In the genomic region with DNA sequence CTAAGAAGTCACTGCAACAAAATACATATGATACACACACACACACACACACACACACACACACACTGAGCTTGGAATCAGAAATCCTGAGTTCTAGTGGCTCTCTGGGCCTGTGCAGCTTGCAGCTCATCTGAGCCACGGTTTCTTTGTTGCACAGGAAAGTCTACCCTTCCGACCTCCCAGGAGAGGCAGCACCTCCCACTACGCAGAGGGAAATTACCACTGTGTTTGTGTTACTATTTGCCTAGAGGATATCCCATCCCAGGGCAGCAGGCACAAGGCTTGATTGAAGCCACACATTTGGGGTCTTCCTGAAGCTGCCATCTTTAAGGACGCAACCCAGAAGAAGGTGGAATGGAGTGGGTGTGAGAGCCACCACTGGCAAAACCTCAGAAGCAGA, we compare ENCODE assay signal across 14 mouse cellular contexts. TPM values are rescaled to one million over a fixed set of nuclear protein-coding genes. Genes with fewer than 3 reads are reported as not detected.
DNase-seq lines count a peak whose midpoint lies in the region; ATAC-seq and TF ChIP-seq lines count a peak whose summit lies in the region.
"Had no signal": no experiment of that assay in that cellular context is flagged by ENCODE, and none has a peak within 500 bp of the region (broad histone marks: within the 10 kb centered on the region; RNA-seq: fewer than 3 reads in every experiment).

No protein-coding gene starts in this region.

- H3K9me3 ChIP-seq in kidney, embryonic 16.5 days (ENCODE audit: low read length): peaks cover 8% of the 10 kb centered on the region; the same call in 1 of the 2 replicates
- H3K9me3 ChIP-seq in heart, postnatal 0 days (replicated peaks; ENCODE audit: control insufficient read depth, low read length): 0 out of 2 replicates have a peak, but pooled peaks cover 5% of the 10 kb centered on the region
- no peaks in the 10 kb centered on the region for H3K9me3 ChIP-seq in forebrain, embryonic 14.5 days (replicated peaks; ENCODE audit: control insufficient read depth, low read length)
- H3K9me3 ChIP-seq: liver, embryonic 13.5 days had no signal

- TF ChIP-seq POLR2A in spleen, adult 2 months (IDR thresholded peaks at IDR 0.05; ENCODE audit: low read depth, low read length): no peak

- no peak for DNase-seq in kidney, adult 18-20 months
- DNase-seq in spleen, adult 2 months (ENCODE audit: low read depth in 1 of 2, low spot score in 2 of 2): no peak
- DNase-seq in spleen, adult 18-20 months: no peak
- no peak for DNase-seq in heart, postnatal 0 days (ENCODE audit: low spot score)
- DNase-seq in MN1 (ENCODE audit: low spot score): no peak
- no peak for DNase-seq in forebrain, embryonic 14.5 days (ENCODE audit: low spot score)
- DNase-seq: adrenal gland, postnatal 25 days; cerebellum, adult 11 months; liver, embryonic 13.5 days; right cerebral cortex, postnatal 25 days had no signal

- 33% methylated on average over 4 of the region's 4 CpGs for WGBS in kidney, embryonic 16.5 days
- WGBS in spleen, adult 2 months: 23% methylated on average over 4 of the region's 4 CpGs
- 46% methylated on average over 4 of the region's 4 CpGs for WGBS in heart, postnatal 0 days
- 61% methylated on average over 4 of the region's 4 CpGs for WGBS in forebrain, embryonic 14.5 days

- H3K27ac ChIP-seq in kidney, embryonic 16.5 days (ENCODE audit: low read length): peak overlapping the region; percentile 65; the same call in 1 of the 2 replicates
- peak overlapping the region; percentile 79 for H3K27ac ChIP-seq in spleen, adult 2 months (ENCODE audit: insufficient read depth, low read length)
- peak overlapping the region; percentile 81 for H3K27ac ChIP-seq in heart, postnatal 0 days (ENCODE audit: low read depth)
- no peak overlapping the region for H3K27ac ChIP-seq in forebrain, embryonic 14.5 days (ENCODE audit: low read depth, low read length)
- H3K27ac ChIP-seq: liver, embryonic 13.5 days had no signal

- no peak overlapping the region for H3K4me2 ChIP-seq in kidney, embryonic 16.5 days (replicated peaks; ENCODE audit: low read depth, low read length)
- H3K4me2 ChIP-seq in heart, postnatal 0 days (ENCODE audit: low read depth, low read length): peak overlapping the region; percentile 7; the same call in 1 of the 2 replicates
- H3K4me2 ChIP-seq in forebrain, embryonic 14.5 days (ENCODE audit: low read length): no peak overlapping the region

- H3K4me1 ChIP-seq in kidney, embryonic 16.5 days (ENCODE audit: insufficient read depth, low read length): no peaks in the 10 kb centered on the region
- H3K4me1 ChIP-seq in spleen, adult 2 months (ENCODE audit: control insufficient read depth, insufficient read depth, insufficient read length): peaks cover 9% of the 10 kb centered on the region; the same call in 1 of the 2 replicates
- H3K4me1 ChIP-seq in heart, postnatal 0 days (ENCODE audit: control insufficient read depth, insufficient read depth): 0 out of 2 replicates have a peak, but pooled peaks cover 1% of the 10 kb centered on the region
- H3K4me1 ChIP-seq in forebrain, embryonic 14.5 days (ENCODE audit: control insufficient read depth, insufficient read depth, low read length): no peaks in the 10 kb centered on the region

- H3K36me3 ChIP-seq in kidney, embryonic 16.5 days (ENCODE audit: insufficient read depth, low read length): no peaks in the 10 kb centered on the region
- H3K36me3 ChIP-seq in spleen, adult 2 months (ENCODE audit: control insufficient read depth, insufficient read depth, low read length): no peaks in the 10 kb centered on the region
- H3K36me3 ChIP-seq in heart, postnatal 0 days (replicated peaks; ENCODE audit: control insufficient read depth, insufficient read depth, low read length): no peaks in the 10 kb centered on the region
- no peaks in the 10 kb centered on the region for H3K36me3 ChIP-seq in forebrain, embryonic 14.5 days (ENCODE audit: control insufficient read depth, insufficient read depth, low read length)
- H3K36me3 ChIP-seq: liver, embryonic 13.5 days had no signal

- ATAC-seq in kidney, embryonic 16.5 days (ENCODE audit: low FRiP score, low TSS enrichment): no peak
- ATAC-seq in heart, postnatal 0 days (ENCODE audit: insufficient read depth, low read depth): peak; percentile 49
- no peak for ATAC-seq in forebrain, embryonic 14.5 days

- no peak overlapping the region for H3K9ac ChIP-seq in kidney, embryonic 16.5 days (replicated peaks; ENCODE audit: low read length)
- no peak overlapping the region for H3K9ac ChIP-seq in heart, postnatal 0 days (replicated peaks; ENCODE audit: low read depth, low read length)
- H3K9ac ChIP-seq in forebrain, embryonic 14.5 days (ENCODE audit: low read length): no peak overlapping the region
- H3K9ac ChIP-seq: liver, embryonic 13.5 days had no signal

- TF ChIP-seq CTCF in spleen, adult 2 months (IDR thresholded peaks at IDR 0.05; ENCODE audit: extremely low read depth, insufficient read depth, insufficient read length, insufficient replicate concordance): no peak
- TF ChIP-seq CTCF in heart, postnatal 0 days (IDR thresholded peaks at IDR 0.05; ENCODE audit: low read depth): no peak

- H3K27me3 ChIP-seq in kidney, embryonic 16.5 days (ENCODE audit: insufficient read depth, low read length): no peaks in the 10 kb centered on the region
- no peaks in the 10 kb centered on the region for H3K27me3 ChIP-seq in spleen, adult 2 months (ENCODE audit: control insufficient read depth, insufficient read depth, low read length)
- no peaks in the 10 kb centered on the region for H3K27me3 ChIP-seq in heart, postnatal 0 days (ENCODE audit: control insufficient read depth, insufficient read depth, low read length)
- H3K27me3 ChIP-seq in forebrain, embryonic 14.5 days (replicated peaks; ENCODE audit: control insufficient read depth, insufficient read depth, low read length): no peaks in the 10 kb centered on the region
- H3K27me3 ChIP-seq: liver, embryonic 13.5 days had no signal

- no peak for TF ChIP-seq EP300 in heart, postnatal 0 days (IDR thresholded peaks at IDR 0.05; ENCODE audit: low read depth)

- no peak overlapping the region for H3K4me3 ChIP-seq in kidney, embryonic 16.5 days (ENCODE audit: low read length)
- no peak overlapping the region for H3K4me3 ChIP-seq in spleen, adult 2 months (ENCODE audit: extremely low read depth, insufficient read depth, insufficient read length)
- H3K4me3 ChIP-seq in heart, postnatal 0 days (ENCODE audit: low read depth, low read length): no peak overlapping the region
- no peak overlapping the region for H3K4me3 ChIP-seq in forebrain, embryonic 14.5 days (ENCODE audit: low read depth, low read length)
- H3K4me3 ChIP-seq: liver, embryonic 13.5 days; myocyte had no signal

RNA-seq across cellular contexts. Expression of gene Alox12e, which starts 25.0 kb away (rescaled TPM):
- polyA plus RNA-seq in kidney, embryonic 16.5 days (2015; fragmentation: Nextera tagmentation; extraction: Ambion mirVana): 0.07 and 0.09 TPM in 2 replicates
- polyA plus RNA-seq in spleen, adult 2 months (2012; rRNA removed): 0.12 and 0.13 TPM in 2 replicates
- total RNA-seq in heart, postnatal 0 days (2014; rRNA removed; ENCODE audit: low replicate concordance): not detected in 2 replicates
- 0.05 TPM in 1 of 2 replicates, not detected in the other for polyA plus RNA-seq in heart, postnatal 0 days (2015; fragmentation: Nextera tagmentation; extraction: Ambion mirVana)
- not detected in 2 replicates for polyA plus RNA-seq in forebrain, embryonic 14.5 days (2014; fragmentation: Nextera tagmentation; extraction: Ambion mirVana)
- total RNA-seq: adrenal gland, postnatal 25 days; heart, adult 18-20 months had no signal
- polyA plus RNA-seq: cortical plate, adult 2 months; myocyte had no signal

RNA-seq across cellular contexts. Expression of gene Alox12, which starts 42.3 kb away (rescaled TPM):
- polyA plus RNA-seq in kidney, embryonic 16.5 days (2015; fragmentation: Nextera tagmentation; extraction: Ambion mirVana): 6.5 and 6.9 TPM in 2 replicates
- polyA plus RNA-seq in spleen, adult 2 months (2012; rRNA removed): 21.1 and 21.4 TPM in 2 replicates
- total RNA-seq in heart, postnatal 0 days (2014; rRNA removed; ENCODE audit: low replicate concordance): 1.4 and 2.5 TPM in 2 replicates
- 2.3 TPM in 2 replicates for polyA plus RNA-seq in heart, postnatal 0 days (2015; fragmentation: Nextera tagmentation; extraction: Ambion mirVana)
- polyA plus RNA-seq in forebrain, embryonic 14.5 days (2014; fragmentation: Nextera tagmentation; extraction: Ambion mirVana): 0.36 and 1.1 TPM in 2 replicates

RNA-seq across cellular contexts. Expression of gene Alox15, which starts 54.4 kb away (rescaled TPM):
- 2.0 TPM in 2 replicates for polyA plus RNA-seq in kidney, embryonic 16.5 days (2015; fragmentation: Nextera tagmentation; extraction: Ambion mirVana)
- polyA plus RNA-seq in spleen, adult 2 months (2012; rRNA removed): 2.5 and 4.1 TPM in 2 replicates
- total RNA-seq in heart, postnatal 0 days (2014; rRNA removed; ENCODE audit: low replicate concordance): 0.23 TPM in 1 of 2 replicates, not detected in the other
- 0.11 and 0.22 TPM in 2 replicates for polyA plus RNA-seq in heart, postnatal 0 days (2015; fragmentation: Nextera tagmentation; extraction: Ambion mirVana)
- polyA plus RNA-seq in forebrain, embryonic 14.5 days (2014; fragmentation: Nextera tagmentation; extraction: Ambion mirVana): not detected in 2 replicates
- polyA plus RNA-seq: myocyte had no signal

RNA-seq across cellular contexts. Expression of gene Rnasek, which starts 57.8 kb away (rescaled TPM):
- 235 and 255 TPM in 2 replicates for polyA plus RNA-seq in kidney, embryonic 16.5 days (2015; fragmentation: Nextera tagmentation; extraction: Ambion mirVana)
- 83.7 and 101 TPM in 2 replicates for polyA plus RNA-seq in spleen, adult 2 months (2012; rRNA removed)
- 13.1 and 75.0 TPM in 2 replicates for total RNA-seq in heart, postnatal 0 days (2014; rRNA removed; ENCODE audit: low replicate concordance)
- polyA plus RNA-seq in heart, postnatal 0 days (2015; fragmentation: Nextera tagmentation; extraction: Ambion mirVana): 311 and 336 TPM in 2 replicates
- polyA plus RNA-seq in forebrain, embryonic 14.5 days (2014; fragmentation: Nextera tagmentation; extraction: Ambion mirVana): 235 and 238 TPM in 2 replicates

RNA-seq across cellular contexts. Expression of gene Gm21988, which starts 57.8 kb away (rescaled TPM):
- polyA plus RNA-seq in kidney, embryonic 16.5 days (2015; fragmentation: Nextera tagmentation; extraction: Ambion mirVana): 10.5 and 11.5 TPM in 2 replicates
- 5.1 and 5.8 TPM in 2 replicates for polyA plus RNA-seq in spleen, adult 2 months (2012; rRNA removed)
- total RNA-seq in heart, postnatal 0 days (2014; rRNA removed; ENCODE audit: low replicate concordance): 6.8 and 15.2 TPM in 2 replicates
- 7.5 and 8.6 TPM in 2 replicates for polyA plus RNA-seq in heart, postnatal 0 days (2015; fragmentation: Nextera tagmentation; extraction: Ambion mirVana)
- 11.1 and 11.9 TPM in 2 replicates for polyA plus RNA-seq in forebrain, embryonic 14.5 days (2014; fragmentation: Nextera tagmentation; extraction: Ambion mirVana)
